Mouse (Mus musculus): Measurements from ENCODE around the gene Zmynd8.

DNA sequence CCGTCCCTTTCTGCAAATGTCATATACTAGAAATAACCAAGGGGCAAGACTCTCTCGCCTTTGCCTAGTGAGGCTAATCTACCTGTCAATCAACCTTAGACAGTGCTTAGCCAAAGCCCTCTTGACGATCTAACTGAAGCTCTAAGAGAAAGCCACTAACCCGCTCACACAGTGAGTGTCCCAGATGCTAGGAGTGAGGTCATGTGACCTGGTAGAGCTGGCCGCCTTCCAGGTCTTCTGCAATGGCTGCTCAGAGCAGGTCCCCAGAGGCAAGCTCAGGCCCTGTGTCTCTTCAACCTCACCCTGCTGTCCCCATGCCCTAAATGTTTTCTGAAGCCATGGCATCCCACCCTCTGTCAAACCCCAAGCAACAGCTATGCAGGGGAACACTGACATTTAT lies 49.7 kb downstream of the Zmynd8 start:
- TF ChIP-seq CTCF (IDR thresholded peaks at IDR 0.05; ENCODE audit: borderline replicate concordance, insufficient read depth, low read length), result no peak
- TF ChIP-seq POLR2A (IDR thresholded peaks at IDR 0.05; ENCODE audit: low read depth, low read length), result no peak

Data from embryonic fibroblast, embryonic 13.5 days (primary cell).